Mouse (Mus musculus) lung, adult 18-20 months (tissue): ENCODE measurements around the gene Nfic.

Experiments
- DNase-seq, 2 experiments: peaks; one replicate each; pipeline ENCODE4 v3.0.0; 2022; ENCODE audit warnings: mixed read lengths in 2 of 2

Gene Nfic

GRCm38 (mm10) chr10:81416581-81417226, 38.7 kb downstream of the Nfic start:
- peak; percentile 84 to 89 for DNase-seq

- DNase-seq: no peak
These were observed 39.7 kb downstream of the Nfic start for GRCm38 (mm10) chr10:81415549-81416310.

- no peak for DNase-seq
These were observed 40.3 kb downstream of the Nfic start for GRCm38 (mm10) chr10:81415146-81415545.

- DNase-seq: peak in 1 of 2 experiments; percentile 77
These were observed 40.8 kb downstream of the Nfic start for GRCm38 (mm10) chr10:81414682-81415081.

- DNase-seq: peak; percentile 89 to 94
These were observed 41.8 kb downstream of the Nfic start for GRCm38 (mm10) chr10:81413310-81414261.

- no peak for DNase-seq
These were observed 42.7 kb downstream of the Nfic start for GRCm38 (mm10) chr10:81412586-81413309.

GRCm38 (mm10) chr10:81411471-81412400, 43.7 kb downstream of the Nfic start:
- DNase-seq: peak; percentile 79 to 86

GRCm38 (mm10) chr10:81410981-81411380, 44.5 kb downstream of the Nfic start:
- no peak for DNase-seq

GRCm38 (mm10) chr10:81410350-81410749, 45.1 kb downstream of the Nfic start:
- peak; percentile 63 to 72 for DNase-seq

- DNase-seq: no peak
These were observed 46.1 kb downstream of the Nfic start for GRCm38 (mm10) chr10:81409330-81409729.

- DNase-seq: peak; percentile 93 to 95
These were observed 46.6 kb downstream of the Nfic start for GRCm38 (mm10) chr10:81408871-81409291.

GRCm38 (mm10) chr10:81408424-81408729, 47.1 kb downstream of the Nfic start:
- DNase-seq: no peak

GRCm38 (mm10) chr10:81407539-81408423, 47.7 kb downstream of the Nfic start:
- DNase-seq: peak; percentile 91 to 94

- no peak for DNase-seq
These were observed 48.7 kb downstream of the Nfic start for GRCm38 (mm10) chr10:81406504-81407440.

GRCm38 (mm10) chr10:81405588-81406201, 49.7 kb downstream of the Nfic start:
- DNase-seq: peak in 1 of 2 experiments; percentile 74

GRCm38 (mm10) chr10:81404720-81405119, 50.7 kb downstream of the Nfic start:
- peak; percentile 73 to 75 for DNase-seq

- no peak for DNase-seq
These were observed 51.4 kb downstream of the Nfic start for GRCm38 (mm10) chr10:81404082-81404481.

GRCm38 (mm10) chr10:81403511-81403910, 51.9 kb downstream of the Nfic start:
- DNase-seq: no peak
